Mouse (Mus musculus) small intestine, adult 2 months (tissue): ENCODE data around the gene Limch1.

ENCODE experiments used
- CTCF ChIP-seq: fragments of 200-500 bp; IDR thresholded peaks from 2 replicates; pipeline ENCODE4 v1.5.1; 2012; ENCODE audit warnings: low read depth, mild to moderate bottlenecking, control low read depth, inconsistent platforms, low read length, moderate library complexity, mixed read lengths; ENCODE audit not compliant: insufficient replicate concordance, insufficient read length; ENCODE audit errors: extremely low read depth
- POLR2A ChIP-seq: fragments of 200-500 bp; IDR thresholded peaks from 2 replicates; pipeline ENCODE4 v1.6.1; 2012; ENCODE audit warnings: low read depth, mild to moderate bottlenecking, control low read depth, inconsistent platforms, low read length, moderate library complexity

- TF ChIP-seq CTCF, result no peak
- no peak for TF ChIP-seq POLR2A
Measured at GRCm38 (mm10) chr5:66965442-66965841, 219.8 kb downstream of the Limch1 start.
